Mouse (Mus musculus) lung, embryonic 14.5 days (tissue): ENCODE measurements around the gene Hnrnph1. TPM values are rescaled to one million over a fixed set of nuclear protein-coding genes. Genes with fewer than 3 reads are reported as not detected.

Experiments
- ATAC-seq: fragments of 200-750 bp; cut with Nextera tagmentation; 2 replicates; pipeline ENCODE4 v1.8.0; 2017; ENCODE audit warnings: mild to moderate bottlenecking, moderate TSS enrichment, moderate library complexity; ENCODE audit not compliant: insufficient read depth
- DNase-seq: peaks from one replicate; pipeline ENCODE4 v3.0.0-alpha.2; 2015
- H3K27ac ChIP-seq: fragments of 300-500 bp; sonication (generic); 2 replicates; pipeline ENCODE4 v1.5.1; 2014; ENCODE audit warnings: low read depth, mild to moderate bottlenecking, moderate library complexity
- H3K27me3 ChIP-seq: fragments of 300-500 bp; sonication (generic); 2 replicates; pipeline ENCODE4 v1.6.1; 2014; ENCODE audit warnings: low read length, control low read depth; ENCODE audit not compliant: insufficient read depth
- H3K36me3 ChIP-seq: fragments of 300-500 bp; sonication (generic); 2 replicates; pipeline ENCODE4 v1.6.1; 2014; ENCODE audit warnings: control low read depth; ENCODE audit not compliant: insufficient read depth
- H3K4me1 ChIP-seq: fragments of 300-500 bp; sonication (generic); 2 replicates; pipeline ENCODE4 v1.6.1; 2014; ENCODE audit warnings: antibody characterized with exemption, control low read depth; ENCODE audit not compliant: insufficient read depth
- H3K4me2 ChIP-seq: fragments of 300-500 bp; sonication (generic); 2 replicates; pipeline ENCODE4 v1.6.1; 2014; ENCODE audit warnings: mild to moderate bottlenecking
- H3K4me3 ChIP-seq: fragments of 300-500 bp; sonication (generic); 2 replicates; pipeline ENCODE4 v1.5.1; 2014; ENCODE audit warnings: low read depth, low read length
- H3K9ac ChIP-seq: fragments of 300-500 bp; sonication (generic); 2 replicates; pipeline ENCODE4 v1.6.1; 2014
- H3K9me3 ChIP-seq: fragments of 300-500 bp; sonication (generic); 2 replicates; pipeline ENCODE4 v1.6.1; 2016; ENCODE audit warnings: low read depth, low read length, control low read depth
- CTCF ChIP-seq: IDR thresholded peaks from 2 replicates; pipeline ENCODE4 v1.5.1; 2016; ENCODE audit warnings: antibody characterized with exemption, low read depth
- WGBS: fragments of 180-500 bp; shearing (Covaris S2); extraction: QIAGEN DNeasy Blood & Tissue Kit; methylation state at CpG from one replicate; pipeline ENCODE4 v1.1.7; 2014; 5-methylcytosine and 5-hydroxymethylcytosine counted together
- polyA plus RNA-seq: library from polyadenylated mRNA; unstranded; fragments of >200 nt; fragmentation: Nextera tagmentation; extraction: Ambion mirVana; gene quantifications from 2 replicates; pipeline ENCODE4 v1.2.1, GENCODE M21; 2014

Hnrnph1 gene
- polyA plus RNA-seq, 1 experiment from 2014 or later: 573 TPM

- Histone ChIP-seq H3K27me3 (no peaks in the 10 kb centered on the region), H3K36me3 (peaks cover 57% of the 10 kb centered on the region), H3K4me2 (no peak overlapping the region), H3K4me3 (no peak overlapping the region), H3K27ac (no peak overlapping the region), H3K4me1 (no peaks in the 10 kb centered on the region), H3K9me3 (no peaks in the 10 kb centered on the region), H3K9ac (no peak overlapping the region)
- WGBS: 73% methylated on average over 6 of the region's 6 CpGs
- no peak for DNase-seq
- no peak for ATAC-seq
- no peak for TF ChIP-seq CTCF
Observed at GRCm38 (mm10) chr11:50393306-50393705, 16.5 kb downstream of the Hnrnph1 start.

GRCm38 (mm10) chr11:50394731-50395130 is 17.9 kb downstream of the Hnrnph1 start:
- ATAC-seq: no peak
- WGBS: 88% methylated on average over 7 of the region's 7 CpGs
- no peak overlapping the region for H3K9ac ChIP-seq
- no peak overlapping the region for H3K4me2 ChIP-seq
- H3K4me1 ChIP-seq: no peaks in the 10 kb centered on the region
- H3K27ac ChIP-seq: no peak overlapping the region
- DNase-seq: no peak
- TF ChIP-seq CTCF: no peak
- peaks cover 54% of the 10 kb centered on the region for H3K36me3 ChIP-seq
- no peaks in the 10 kb centered on the region for H3K27me3 ChIP-seq
- no peaks in the 10 kb centered on the region for H3K9me3 ChIP-seq
- no peak overlapping the region for H3K4me3 ChIP-seq

GRCm38 (mm10) chr11:50396766-50397307 is 20.0 kb downstream of the Hnrnph1 start:
- Histone ChIP-seq H3K9me3 (no peaks in the 10 kb centered on the region), H3K27ac (no peak overlapping the region), H3K4me3 (no peak overlapping the region), H3K4me1 (no peaks in the 10 kb centered on the region), H3K36me3 (peaks cover 62% of the 10 kb centered on the region), H3K9ac (no peak overlapping the region), H3K27me3 (no peaks in the 10 kb centered on the region), H3K4me2 (no peak overlapping the region)
- ATAC-seq (no peak), DNase-seq (no peak)
- TF ChIP-seq CTCF: no peak
- 72% methylated on average over 11 of the region's 11 CpGs for WGBS

GRCm38 (mm10) chr11:50397316-50397715 is 20.5 kb downstream of the Hnrnph1 start:
- Histone ChIP-seq H3K4me2 (no peak overlapping the region), H3K4me1 (no peaks in the 10 kb centered on the region), H3K27me3 (no peaks in the 10 kb centered on the region), H3K36me3 (peaks cover 65% of the 10 kb centered on the region), H3K9me3 (no peaks in the 10 kb centered on the region), H3K27ac (no peak overlapping the region), H3K9ac (no peak overlapping the region), H3K4me3 (no peak overlapping the region)
- TF ChIP-seq CTCF: no peak
- 66% methylated on average over 9 of the region's 9 CpGs for WGBS
- DNase-seq: no peak
- ATAC-seq: no peak

GRCm38 (mm10) chr11:50398803-50399202 is 22.0 kb downstream of the Hnrnph1 start:
- Histone ChIP-seq H3K9me3 (no peaks in the 10 kb centered on the region), H3K4me2 (no peak overlapping the region), H3K27me3 (no peaks in the 10 kb centered on the region), H3K27ac (no peak overlapping the region), H3K36me3 (peaks cover 65% of the 10 kb centered on the region), H3K4me1 (no peaks in the 10 kb centered on the region), H3K9ac (no peak overlapping the region), H3K4me3 (no peak overlapping the region)
- TF ChIP-seq CTCF: no peak
- ATAC-seq (no peak), DNase-seq (no peak)
- WGBS: 78% methylated on average over 13 of the region's 13 CpGs

GRCm38 (mm10) chr11:50402481-50402880 is 25.7 kb downstream of the Hnrnph1 start:
- H3K4me1 ChIP-seq: no peaks in the 10 kb centered on the region
- DNase-seq: no peak
- no peak overlapping the region for H3K4me3 ChIP-seq
- TF ChIP-seq CTCF: no peak
- H3K27me3 ChIP-seq: no peaks in the 10 kb centered on the region
- H3K4me2 ChIP-seq: no peak overlapping the region
- 95% methylated on average over 3 of the region's 3 CpGs for WGBS
- H3K9ac ChIP-seq: no peak overlapping the region
- H3K9me3 ChIP-seq: no peaks in the 10 kb centered on the region
- peaks cover 41% of the 10 kb centered on the region for H3K36me3 ChIP-seq
- H3K27ac ChIP-seq: no peak overlapping the region
- no peak for ATAC-seq

- Histone ChIP-seq H3K9ac (no peak overlapping the region), H3K4me1 (no peaks in the 10 kb centered on the region), H3K36me3 (peaks cover 32% of the 10 kb centered on the region), H3K4me3 (no peak overlapping the region), H3K9me3 (no peaks in the 10 kb centered on the region), H3K27ac (no peak overlapping the region), H3K4me2 (no peak overlapping the region), H3K27me3 (no peaks in the 10 kb centered on the region)
- ATAC-seq (peak; percentile 63), DNase-seq (peak; percentile 64)
- 67% methylated on average over 10 of the region's 10 CpGs for WGBS
- no peak for TF ChIP-seq CTCF
Observed at GRCm38 (mm10) chr11:50403367-50404014, 26.7 kb downstream of the Hnrnph1 start.

- Histone ChIP-seq H3K9me3 (no peaks in the 10 kb centered on the region), H3K4me3 (no peak overlapping the region), H3K27ac (no peak overlapping the region), H3K36me3 (peaks cover 26% of the 10 kb centered on the region; the same call in 1 of the 2 replicates), H3K4me1 (no peaks in the 10 kb centered on the region), H3K27me3 (no peaks in the 10 kb centered on the region), H3K9ac (no peak overlapping the region), H3K4me2 (no peak overlapping the region)
- no peak for TF ChIP-seq CTCF
- ATAC-seq (no peak), DNase-seq (no peak)
- 50% methylated on average over 6 of the region's 6 CpGs for WGBS
Observed at GRCm38 (mm10) chr11:50407235-50407634, 30.4 kb downstream of the Hnrnph1 start.
